ENCODE assay signal across 18 mouse cellular contexts in genomic region chr4:141571934-141572333, GRCm38 (mm10). TPM values are rescaled to one million over a fixed set of nuclear protein-coding genes. Genes with fewer than 3 reads are reported as not detected.
DNase-seq lines count a peak whose midpoint lies in the region; ATAC-seq and TF ChIP-seq lines count a peak whose summit lies in the region.
"Had no signal": no experiment of that assay in that cellular context is flagged by ENCODE, and none has a peak within 500 bp of the region (broad histone marks: within the 10 kb centered on the region; RNA-seq: fewer than 3 reads in every experiment).

No protein-coding gene starts in this region.

- no peak overlapping the region for H3K27ac ChIP-seq in intestine, embryonic 14.5 days (ENCODE audit: low read depth)
- no peak overlapping the region for H3K27ac ChIP-seq in intestine, embryonic 15.5 days
- H3K27ac ChIP-seq in brown adipose tissue, adult 24 weeks (replicated peaks; ENCODE audit: low read depth, low read length) = peak overlapping the region; percentile 97
- H3K27ac ChIP-seq: embryonic facial prominence, embryonic 10.5 days; heart, embryonic 15.5 days; hindbrain, embryonic 15.5 days; layer of hippocampus, adult 2 months; limb, embryonic 15.5 days had no signal

- DNase-seq in intestine, embryonic 14.5 days (ENCODE audit: low spot score) = no peak
- DNase-seq in lung, postnatal 25 days (ENCODE audit: low spot score) = peak; percentile 69
- DNase-seq in cerebellum, postnatal 10 days = no peak
- no peak for DNase-seq in adrenal gland, postnatal 4 days (ENCODE audit: low spot score in 2 of 2)
- DNase-seq: cerebellum, postnatal 14 days; midbrain, embryonic 14.5 days; spleen, adult 18-20 months; thymus, postnatal 36 days had no signal

- 0 out of 2 replicates have a peak, but pooled peaks have one; percentile 12 for ATAC-seq in intestine, embryonic 14.5 days (replicated peaks; ENCODE audit: low FRiP score, low TSS enrichment, low read depth)
- ATAC-seq in intestine, embryonic 15.5 days = no peak

- no peaks in the 10 kb centered on the region for H3K27me3 ChIP-seq in intestine, embryonic 14.5 days (replicated peaks; ENCODE audit: control insufficient read depth, insufficient read depth, low read length)
- H3K27me3 ChIP-seq in intestine, embryonic 15.5 days (replicated peaks) = no peaks in the 10 kb centered on the region
- no peaks in the 10 kb centered on the region for H3K27me3 ChIP-seq in E14TG2a.4 (ENCODE audit: insufficient read depth, low read length)
- H3K27me3 ChIP-seq: hindbrain, embryonic 15.5 days; limb, embryonic 15.5 days had no signal

- 56% methylated on average over 10 of the region's 10 CpGs for WGBS in intestine, embryonic 14.5 days
- WGBS in intestine, embryonic 15.5 days = 61% methylated on average over 10 of the region's 10 CpGs

- H3K9me3 ChIP-seq in intestine, embryonic 14.5 days (ENCODE audit: control insufficient read depth, low read length) = no peaks in the 10 kb centered on the region
- H3K9me3 ChIP-seq in intestine, embryonic 15.5 days = no peaks in the 10 kb centered on the region
- H3K9me3 ChIP-seq in E14TG2a.4 (ENCODE audit: low read length) = no peaks in the 10 kb centered on the region
- H3K9me3 ChIP-seq: embryonic facial prominence, embryonic 10.5 days; heart, embryonic 15.5 days; hindbrain, embryonic 15.5 days; limb, embryonic 15.5 days had no signal

- TF ChIP-seq CTCF in E14TG2a.4 (conservative IDR thresholded peaks at IDR 0.05; ENCODE audit: low read length) = no peak

- 0 out of 2 replicates have a peak, but pooled peaks cover 9% of the 10 kb centered on the region for H3K4me1 ChIP-seq in intestine, embryonic 14.5 days (replicated peaks; ENCODE audit: control insufficient read depth, insufficient read depth, low read length)
- H3K4me1 ChIP-seq in intestine, embryonic 15.5 days (replicated peaks) = peaks cover 20% of the 10 kb centered on the region
- H3K4me1 ChIP-seq in E14TG2a.4 (replicated peaks; ENCODE audit: low read depth, low read length) = peaks cover 86% of the 10 kb centered on the region
- peaks cover 25% of the 10 kb centered on the region for H3K4me1 ChIP-seq in brown adipose tissue, adult 24 weeks (ENCODE audit: control insufficient read depth, insufficient read depth, insufficient read length, low read length)
- H3K4me1 ChIP-seq: hindbrain, embryonic 15.5 days had no signal

- no peak overlapping the region for H3K4me2 ChIP-seq in intestine, embryonic 14.5 days (ENCODE audit: low read length)
- no peak overlapping the region for H3K4me2 ChIP-seq in intestine, embryonic 15.5 days (replicated peaks)
- H3K4me2 ChIP-seq: heart, embryonic 15.5 days; hindbrain, embryonic 15.5 days; limb, embryonic 15.5 days had no signal

- H3K4me3 ChIP-seq in intestine, embryonic 14.5 days (ENCODE audit: low read depth, low read length) = no peak overlapping the region
- H3K4me3 ChIP-seq in intestine, embryonic 15.5 days (replicated peaks) = no peak overlapping the region
- H3K4me3 ChIP-seq in E14TG2a.4 (replicated peaks; ENCODE audit: low read length) = peak overlapping the region; percentile 75
- no peak overlapping the region for H3K4me3 ChIP-seq in brown adipose tissue, adult 24 weeks (ENCODE audit: insufficient read depth, low read depth, low read length)
- H3K4me3 ChIP-seq: embryonic facial prominence, embryonic 10.5 days; heart, embryonic 15.5 days; hindbrain, embryonic 15.5 days; layer of hippocampus, adult 2 months; limb, embryonic 15.5 days had no signal

- no peak overlapping the region for H3K9ac ChIP-seq in intestine, embryonic 14.5 days (ENCODE audit: low read length)
- no peak overlapping the region for H3K9ac ChIP-seq in intestine, embryonic 15.5 days
- H3K9ac ChIP-seq: heart, embryonic 15.5 days; hindbrain, embryonic 15.5 days; limb, embryonic 15.5 days had no signal

- H3K36me3 ChIP-seq in intestine, embryonic 14.5 days (ENCODE audit: control insufficient read depth, insufficient read depth, low read length) = peaks cover 9% of the 10 kb centered on the region
- H3K36me3 ChIP-seq in intestine, embryonic 15.5 days = 0 out of 2 replicates have a peak, but pooled peaks cover 1% of the 10 kb centered on the region
- H3K36me3 ChIP-seq in E14TG2a.4 (ENCODE audit: insufficient read depth, low read length) = peaks cover 17% of the 10 kb centered on the region

RNA-seq across cellular contexts. Expression of gene Spen, which starts 33.5 kb away (rescaled TPM):
- polyA plus RNA-seq in intestine, embryonic 14.5 days (2014; fragmentation: Nextera tagmentation; extraction: Ambion mirVana) = 12.8 and 14.9 TPM in 2 replicates
- polyA plus RNA-seq in intestine, embryonic 15.5 days (2015; fragmentation: Nextera tagmentation; extraction: Ambion mirVana) = 7.4 and 10.5 TPM in 2 replicates
- polyA plus RNA-seq in brown adipose tissue, adult 24 weeks (2012; ENCODE audit: insufficient read depth, insufficient read length, missing spikeins) = 9.5 and 15.2 TPM in 2 replicates
- total RNA-seq in adrenal gland, postnatal 4 days (2021) = 10 to 100 TPM; 57.4 to 67.8 TPM

RNA-seq across cellular contexts. Expression of gene Fblim1, which starts 34.0 kb away (rescaled TPM):
- polyA plus RNA-seq in intestine, embryonic 14.5 days (2014; fragmentation: Nextera tagmentation; extraction: Ambion mirVana) = 94.6 and 108 TPM in 2 replicates
- polyA plus RNA-seq in intestine, embryonic 15.5 days (2015; fragmentation: Nextera tagmentation; extraction: Ambion mirVana) = 63.9 and 68.9 TPM in 2 replicates
- 2.1 and 3.6 TPM in 2 replicates for polyA plus RNA-seq in brown adipose tissue, adult 24 weeks (2012; ENCODE audit: insufficient read depth, insufficient read length, missing spikeins)
- total RNA-seq in adrenal gland, postnatal 4 days (2021) = 10 to 100 TPM; 24.9 to 32.1 TPM

RNA-seq across cellular contexts. Expression of gene Tmem82, which starts 46.5 kb away (rescaled TPM):
- polyA plus RNA-seq in intestine, embryonic 14.5 days (2014; fragmentation: Nextera tagmentation; extraction: Ambion mirVana) = 6.0 and 8.4 TPM in 2 replicates
- 18.5 and 21.0 TPM in 2 replicates for polyA plus RNA-seq in intestine, embryonic 15.5 days (2015; fragmentation: Nextera tagmentation; extraction: Ambion mirVana)
- polyA plus RNA-seq in brown adipose tissue, adult 24 weeks (2012; ENCODE audit: insufficient read depth, insufficient read length, missing spikeins) = 1.1 TPM in 1 of 2 replicates, not detected in the other
- 1 to 10 TPM; 3.7 to 3.8 TPM for total RNA-seq in adrenal gland, postnatal 4 days (2021)
- polyA plus RNA-seq: C2C12 had no signal

RNA-seq across cellular contexts. Expression of gene Slc25a34, which starts 51.7 kb away (rescaled TPM):
- polyA plus RNA-seq in intestine, embryonic 14.5 days (2014; fragmentation: Nextera tagmentation; extraction: Ambion mirVana) = 0.17 and 0.26 TPM in 2 replicates
- 3.3 and 4.3 TPM in 2 replicates for polyA plus RNA-seq in intestine, embryonic 15.5 days (2015; fragmentation: Nextera tagmentation; extraction: Ambion mirVana)
- 4.5 and 12.7 TPM in 2 replicates for polyA plus RNA-seq in brown adipose tissue, adult 24 weeks (2012; ENCODE audit: insufficient read depth, insufficient read length, missing spikeins)
- total RNA-seq in adrenal gland, postnatal 4 days (2021) = 1 to 10 TPM; 7.4 to 9.5 TPM
- polyA plus RNA-seq: neural tube, embryonic 11.5 days had no signal

Comparison
In these comparisons a context has a peak if more than half of its experiments do, and no peak if none do; other contexts are left out.
1. RNA of gene Fblim1, which starts 34.0 kb away (polyA plus RNA-seq): 94.6 to 108 TPM in intestine, embryonic 14.5 days and 63.9 to 68.9 TPM in intestine, embryonic 15.5 days; 2.1 to 3.6 TPM in brown adipose tissue, adult 24 weeks; every median in the first group is over 10 times any median in the second.